Mouse (Mus musculus): ENCODE results near the gene Myzap.

DNA sequence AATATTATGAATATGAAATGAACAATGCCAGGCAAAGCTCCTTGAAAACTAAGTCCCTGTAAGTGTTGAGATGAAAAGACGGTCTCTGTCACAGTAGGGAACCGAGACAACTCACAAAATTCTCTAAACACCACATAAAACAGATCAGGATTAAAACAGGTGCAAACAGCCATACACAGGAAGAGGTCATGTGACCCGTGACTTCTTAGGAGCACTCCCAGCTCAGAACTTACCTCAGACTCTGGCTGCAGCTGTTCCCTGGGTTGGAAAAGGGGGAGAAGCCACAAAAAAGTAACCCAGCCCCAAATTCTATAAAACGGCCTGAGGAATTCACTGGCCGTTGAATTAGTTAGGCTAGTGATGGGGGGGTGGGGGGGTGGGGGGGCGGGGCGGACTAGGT lies 22.0 kb downstream of the Myzap start:
- TF ChIP-seq CTCF (IDR thresholded peaks at IDR 0.05; ENCODE audit: borderline replicate concordance, insufficient read depth, low read depth, low read length) (no peak), POLR2A (IDR thresholded peaks at IDR 0.05; ENCODE audit: borderline replicate concordance, insufficient read depth, low read length) (no peak)

All from cerebellum, adult 2 months (tissue).